Mouse (Mus musculus) forebrain, embryonic 11.5 days (tissue): ENCODE data around the gene Minos1. TPM values are rescaled to one million over a fixed set of nuclear protein-coding genes. Genes with fewer than 3 reads are reported as not detected.
A peak's percentile ranks its signal among the peaks of the same experiment; 100 is the strongest.

Source experiments
- ATAC-seq: fragments of 200-750 bp; cut with Nextera tagmentation; replicated peaks from 2 replicates; pipeline ENCODE4 v1.8.0; 2017; ENCODE audit warnings: moderate TSS enrichment; ENCODE audit not compliant: low FRiP score
- DNase-seq: peaks from one replicate; pipeline ENCODE4 v3.0.0-alpha.2; 2017; ENCODE audit warnings: low spot score
- H3K27ac ChIP-seq: fragments of 300-500 bp; sonication (generic); 2 replicates; pipeline ENCODE4 v1.5.1; 2014; ENCODE audit warnings: low read depth, low read length
- H3K27me3 ChIP-seq: fragments of 300-500 bp; sonication (generic); 2 replicates; pipeline ENCODE4 v1.6.1; 2014; ENCODE audit warnings: mild to moderate bottlenecking, low read length, mixed read lengths; ENCODE audit not compliant: control insufficient read depth, insufficient read depth
- H3K36me3 ChIP-seq: fragments of 300-500 bp; sonication (generic); 2 replicates; pipeline ENCODE4 v1.6.1; 2014; ENCODE audit warnings: mild to moderate bottlenecking, low read length, moderate library complexity, mixed read lengths; ENCODE audit not compliant: control insufficient read depth, insufficient read depth
- H3K4me1 ChIP-seq: fragments of 300-500 bp; sonication (generic); replicated peaks from 2 replicates; pipeline ENCODE4 v1.6.1; 2014; ENCODE audit warnings: low read length, mixed read lengths; ENCODE audit not compliant: control insufficient read depth, insufficient read depth
- H3K4me2 ChIP-seq: fragments of 300-500 bp; sonication (generic); 2 replicates; pipeline ENCODE4 v1.6.1; 2014; ENCODE audit warnings: low read depth, mild to moderate bottlenecking, low read length, moderate library complexity, mixed read lengths; ENCODE audit not compliant: severe bottlenecking
- H3K4me3 ChIP-seq: fragments of 300-500 bp; sonication (generic); 2 replicates; pipeline ENCODE4 v1.5.1; 2014; ENCODE audit warnings: low read depth, low read length
- H3K9ac ChIP-seq: fragments of 300-500 bp; sonication (generic); 2 replicates; pipeline ENCODE4 v1.6.1; 2014; ENCODE audit warnings: low read length
- H3K9me3 ChIP-seq: fragments of 300-500 bp; sonication (generic); 2 replicates; pipeline ENCODE4 v1.6.1; 2016; ENCODE audit warnings: low read length, mixed read lengths; ENCODE audit not compliant: control insufficient read depth
- WGBS: fragments of 180-500 bp; shearing (Covaris S2); extraction: QIAGEN DNeasy Blood & Tissue Kit; methylation state at CpG from one replicate; pipeline ENCODE4 v1.1.7; 2014; 5-methylcytosine and 5-hydroxymethylcytosine counted together
- polyA plus RNA-seq: library from polyadenylated mRNA; unstranded; fragments of >200 nt; fragmentation: Nextera tagmentation; extraction: Ambion mirVana; gene quantifications from 2 replicates; pipeline ENCODE4 v1.2.1, GENCODE M21; 2014

Gene Minos1
- polyA plus RNA-seq, 1 experiment from 2014 or later: 387 TPM

GRCm38 (mm10) chr4:139055744-139056143, 75.2 kb downstream of the Minos1 start:
- no peak for ATAC-seq
- 84% methylated on average over 3 of the region's 3 CpGs for WGBS
- no peaks in the 10 kb centered on the region; the same call in 1 of the 2 replicates for H3K27me3 ChIP-seq

GRCm38 (mm10) chr4:139055336-139055735, 75.6 kb downstream of the Minos1 start:
- ATAC-seq: no peak
- DNase-seq: no peak
- 86% methylated on average over 4 of the region's 4 CpGs for WGBS
- no peak overlapping the region for H3K4me2 ChIP-seq
- H3K36me3 ChIP-seq: no peaks in the 10 kb centered on the region
- H3K27ac ChIP-seq: no peak overlapping the region
- H3K4me1 ChIP-seq: no peaks in the 10 kb centered on the region
- H3K4me3 ChIP-seq: no peak overlapping the region
- no peak overlapping the region for H3K9ac ChIP-seq
- H3K27me3 ChIP-seq: no peaks in the 10 kb centered on the region; the same call in 1 of the 2 replicates
- H3K9me3 ChIP-seq: no peaks in the 10 kb centered on the region

More at GRCm38 (mm10) chr4:139055744-139056143, 75.2 kb downstream of the Minos1 start:
- Histone ChIP-seq H3K9me3 (no peaks in the 10 kb centered on the region), H3K36me3 (no peaks in the 10 kb centered on the region), H3K27ac (no peak overlapping the region), H3K4me2 (no peak overlapping the region), H3K4me1 (no peaks in the 10 kb centered on the region), H3K9ac (no peak overlapping the region), H3K4me3 (no peak overlapping the region)
- DNase-seq: no peak

GRCm38 (mm10) chr4:139054300-139054923, 76.5 kb downstream of the Minos1 start:
- H3K9me3 ChIP-seq: no peaks in the 10 kb centered on the region
- H3K4me2 ChIP-seq: no peak overlapping the region
- peak; percentile 72 for DNase-seq
- H3K4me1 ChIP-seq: no peaks in the 10 kb centered on the region
- H3K9ac ChIP-seq: no peak overlapping the region
- H3K27ac ChIP-seq: no peak overlapping the region
- peak; percentile 60 for ATAC-seq
- H3K36me3 ChIP-seq: no peaks in the 10 kb centered on the region
- H3K27me3 ChIP-seq: no peaks in the 10 kb centered on the region; the same call in 1 of the 2 replicates
- no peak overlapping the region for H3K4me3 ChIP-seq
- WGBS: 44% methylated on average over 9 of the region's 9 CpGs

- no peak for DNase-seq
- H3K36me3 ChIP-seq: no peaks in the 10 kb centered on the region
- H3K4me2 ChIP-seq: no peak overlapping the region
- H3K27ac ChIP-seq: no peak overlapping the region
- no peak overlapping the region for H3K4me3 ChIP-seq
- no peaks in the 10 kb centered on the region; the same call in 1 of the 2 replicates for H3K27me3 ChIP-seq
- no peaks in the 10 kb centered on the region for H3K9me3 ChIP-seq
- 58% methylated on average over 5 of the region's 5 CpGs for WGBS
- H3K9ac ChIP-seq: no peak overlapping the region
- H3K4me1 ChIP-seq: no peaks in the 10 kb centered on the region
- ATAC-seq: no peak
Observed at GRCm38 (mm10) chr4:139053391-139053790, 77.5 kb downstream of the Minos1 start.

GRCm38 (mm10) chr4:139052796-139053195, 78.1 kb downstream of the Minos1 start:
- H3K9ac ChIP-seq: no peak overlapping the region
- no peak overlapping the region for H3K4me3 ChIP-seq
- ATAC-seq (no peak), DNase-seq (no peak)
- H3K27me3 ChIP-seq: no peaks in the 10 kb centered on the region; the same call in 1 of the 2 replicates
- no peaks in the 10 kb centered on the region for H3K36me3 ChIP-seq
- H3K4me2 ChIP-seq: no peak overlapping the region
- H3K9me3 ChIP-seq: no peaks in the 10 kb centered on the region
- H3K27ac ChIP-seq: no peak overlapping the region
- WGBS: 82% methylated on average over 7 of the region's 7 CpGs
- H3K4me1 ChIP-seq: no peaks in the 10 kb centered on the region

Other genes starting within 250 kb of the Minos1 start
- gene Otud3, start 217.2 kb downstream of the Minos1 start, polyA plus RNA-seq: 2.8 and 3.5 TPM in 2 replicates
- gene Rnf186, start 164.0 kb downstream of the Minos1 start, polyA plus RNA-seq: not detected in 2 replicates
- 0.77 and 0.96 TPM in 2 replicates for gene Tmco4, start 158.2 kb downstream of the Minos1 start, polyA plus RNA-seq
- gene Htr6, start 55.5 kb downstream of the Minos1 start, polyA plus RNA-seq: 0.27 TPM in 1 of 2 replicates, not detected in the other
- 23.9 and 24.7 TPM in 2 replicates for gene Nbl1, start 38.1 kb downstream of the Minos1 start, polyA plus RNA-seq
- gene Capzb, start 61.8 kb upstream of the Minos1 start, polyA plus RNA-seq: 238 and 240 TPM in 2 replicates
- gene Pqlc2, start 179.6 kb upstream of the Minos1 start, polyA plus RNA-seq: 11.4 and 16.4 TPM in 2 replicates
- 97.4 and 103 TPM in 2 replicates for gene Akr7a5, start 179.6 kb upstream of the Minos1 start, polyA plus RNA-seq
- 131 and 138 TPM in 2 replicates for gene Mrto4, start 221.5 kb upstream of the Minos1 start, polyA plus RNA-seq
- 30.2 and 31.9 TPM in 2 replicates for gene Emc1, start 221.5 kb upstream of the Minos1 start, polyA plus RNA-seq
- 100 and 106 TPM in 2 replicates for gene Ubr4, start 221.5 kb upstream of the Minos1 start, polyA plus RNA-seq